Mouse (Mus musculus) MEL (cell line): ENCODE data around the gene E4f1. TPM values are rescaled to one million over a fixed set of nuclear protein-coding genes. Genes with fewer than 3 reads are reported as not detected.

Experiments
- DNase-seq: peaks from one replicate; pipeline ENCODE4 v3.0.0; 2011; ENCODE audit warnings: low read depth, low spot score
- H3K27ac ChIP-seq: 2 replicates; pipeline ENCODE4 v1.5.1; 2012; ENCODE audit warnings: low read depth, mild to moderate bottlenecking, control low read depth, low read length, moderate library complexity; ENCODE audit not compliant: control insufficient read depth
- H3K27me3 ChIP-seq, 2 experiments: fragments of 150-350 bp in 1 of 2; sonication (generic) in 1 of 2; 2 replicates each; pipeline ENCODE4 v1.6.1; 2012; ENCODE audit warnings: low read length in 2 of 2, mild to moderate bottlenecking in 2 of 2, improper control_type of control experiment in 1 of 2, moderate library complexity in 1 of 2; ENCODE audit not compliant: insufficient read depth in 2 of 2, control insufficient read depth in 1 of 2
- H3K36me3 ChIP-seq, 2 experiments: 2 replicates each; pipeline ENCODE4 v1.6.1; 2012 to 2014; ENCODE audit warnings: low read length in 2 of 2, improper control_type of control experiment in 1 of 2, inconsistent platforms in 1 of 2, mild to moderate bottlenecking in 1 of 2; ENCODE audit not compliant: insufficient read depth in 2 of 2, control insufficient read depth in 1 of 2
- H3K4me1 ChIP-seq, 2 experiments: fragments of 150-350 bp in 1 of 2; sonication (generic) in 1 of 2; 2 replicates each; pipeline ENCODE4 v1.6.1; 2012; ENCODE audit warnings: low read length in 2 of 2, improper control_type of control experiment in 1 of 2, mild to moderate bottlenecking in 1 of 2; ENCODE audit not compliant: insufficient read depth in 2 of 2, control insufficient read depth in 1 of 2
- H3K4me3 ChIP-seq, 2 experiments: fragments of 150-350 bp in 1 of 2; sonication (generic) in 1 of 2; 2 replicates each; pipeline ENCODE4 v1.5.1; 2012; ENCODE audit warnings: low read depth in 2 of 2, low read length in 2 of 2, mild to moderate bottlenecking in 2 of 2, moderate library complexity in 2 of 2, control low read depth in 1 of 2, improper control_type of control experiment in 1 of 2; ENCODE audit not compliant: control insufficient read depth in 1 of 2, insufficient read depth in 1 of 2
- H3K79me2 ChIP-seq: 2 replicates; pipeline ENCODE4 v1.6.1; 2012; ENCODE audit warnings: mild to moderate bottlenecking, low read length, moderate library complexity; ENCODE audit not compliant: control insufficient read depth, poor library complexity, insufficient read depth
- H3K9ac ChIP-seq: 2 replicates; pipeline ENCODE4 v1.6.1; 2012; ENCODE audit warnings: low read depth, mild to moderate bottlenecking, control low read depth, low read length, moderate library complexity; ENCODE audit not compliant: control insufficient read depth, poor library complexity, severe bottlenecking
- H3K9me3 ChIP-seq: fragments of 150-350 bp; sonication (generic); replicated peaks from 2 replicates; pipeline ENCODE4 v1.6.1; 2012; ENCODE audit warnings: mild to moderate bottlenecking, low read length, improper control_type of control experiment, moderate library complexity; ENCODE audit not compliant: insufficient read depth
- CHD1 ChIP-seq: IDR thresholded peaks from 2 replicates; pipeline ENCODE4 v1.6.1; 2012; ENCODE audit warnings: low read depth, mild to moderate bottlenecking, inconsistent platforms, low read length, improper control_type of control experiment
- CTCF ChIP-seq, 3 experiments: IDR thresholded peaks in 2 of 3; conservative IDR thresholded peaks in 1 of 3; 2 replicates each; pipeline ENCODE4 v1.5.1; 2011 to 2012; ENCODE audit warnings: low read length in 3 of 3, low read depth in 2 of 3, mild to moderate bottlenecking in 2 of 3, improper control_type of control experiment in 1 of 3, inconsistent platforms in 1 of 3, mixed read lengths in 1 of 3, moderate library complexity in 1 of 3; ENCODE audit not compliant: control insufficient read depth in 1 of 3, insufficient read depth in 1 of 3, poor library complexity in 1 of 3, severe bottlenecking in 1 of 3
- ELF1 ChIP-seq: IDR thresholded peaks from 2 replicates; pipeline ENCODE4 v1.6.1; 2014; ENCODE audit warnings: low read depth, mild to moderate bottlenecking, inconsistent platforms, low read length, improper control_type of control experiment, moderate library complexity
- HCFC1 ChIP-seq: IDR thresholded peaks from 2 replicates; pipeline ENCODE4 v1.6.1; 2012; ENCODE audit warnings: low read depth, mild to moderate bottlenecking, inconsistent platforms, low read length, improper control_type of control experiment, moderate library complexity
- KAT2A ChIP-seq: conservative IDR thresholded peaks from 2 replicates; pipeline ENCODE4 v1.6.1; 2012; ENCODE audit warnings: low read depth, low read length, improper control_type of control experiment, inconsistent platforms
- MEF2A ChIP-seq: IDR thresholded peaks from 2 replicates; pipeline ENCODE4 v1.6.1; 2014; ENCODE audit warnings: low read depth, mild to moderate bottlenecking, inconsistent platforms, low read length, improper control_type of control experiment; ENCODE audit not compliant: poor library complexity, insufficient replicate concordance, severe bottlenecking; ENCODE audit errors: extremely low read depth
- MXI1 ChIP-seq: IDR thresholded peaks from 2 replicates; pipeline ENCODE4 v1.6.1; 2011; ENCODE audit warnings: mild to moderate bottlenecking, low read depth, low read length, improper control_type of control experiment
- NRF1 ChIP-seq: IDR thresholded peaks from 2 replicates; pipeline ENCODE4 v1.6.1; 2014; ENCODE audit warnings: low read depth, mild to moderate bottlenecking, inconsistent platforms, low read length, improper control_type of control experiment, moderate library complexity; ENCODE audit not compliant: poor library complexity, insufficient read depth, severe bottlenecking
- POLR2AphosphoS5 ChIP-seq: IDR thresholded peaks from 2 replicates; pipeline ENCODE4 v1.6.1; 2012; ENCODE audit warnings: low read depth, borderline replicate concordance, mild to moderate bottlenecking, inconsistent platforms, low read length, moderate library complexity, mixed read lengths
- RAD21 ChIP-seq: IDR thresholded peaks from 2 replicates; pipeline ENCODE4 v1.6.1; 2011; ENCODE audit warnings: mild to moderate bottlenecking, low read depth, low read length, improper control_type of control experiment
- SIN3A ChIP-seq: IDR thresholded peaks from 2 replicates; pipeline ENCODE4 v1.6.1; 2012; ENCODE audit warnings: low read length, improper control_type of control experiment, inconsistent platforms
- TAL1 ChIP-seq: IDR thresholded peaks from 2 replicates; pipeline ENCODE4 v1.6.1; 2012; ENCODE audit warnings: mild to moderate bottlenecking, inconsistent platforms, low read length, moderate library complexity, mixed read lengths
- TBP ChIP-seq: IDR thresholded peaks from 2 replicates; pipeline ENCODE4 v1.8.0; 2011; ENCODE audit warnings: low read depth, low read length, improper control_type of control experiment
- TCF12 ChIP-seq: IDR thresholded peaks from 2 replicates; pipeline ENCODE4 v1.6.1; 2014; ENCODE audit warnings: low read depth, mild to moderate bottlenecking, inconsistent platforms, low read length, improper control_type of control experiment, moderate library complexity
- USF1 ChIP-seq: IDR thresholded peaks from 2 replicates; pipeline ENCODE4 v1.6.1; 2014; ENCODE audit warnings: low read depth, mild to moderate bottlenecking, inconsistent platforms, low read length, improper control_type of control experiment, moderate library complexity
- ZKSCAN1 ChIP-seq: IDR thresholded peaks from 2 replicates; pipeline ENCODE4 v1.6.1; 2012; ENCODE audit warnings: low read depth, mild to moderate bottlenecking, inconsistent platforms, low read length, improper control_type of control experiment, moderate library complexity
- ZMIZ1 ChIP-seq: IDR thresholded peaks from 2 replicates; pipeline ENCODE4 v1.6.1; 2012; ENCODE audit warnings: low read depth, mild to moderate bottlenecking, inconsistent platforms, low read length, improper control_type of control experiment, moderate library complexity
- polyA plus RNA-seq, 2 experiments: library from polyadenylated mRNA; stranded (reverse) in 1 of 2; unstranded in 1 of 2; fragments of >175 nt in 1 of 2; fragments of >200 nt in 1 of 2; gene quantifications; 2 replicates each; pipeline versions ENCODE4 v1.2.1 to v1.2.4; 2012; ENCODE audit warnings: low replicate concordance in 2 of 2, low read depth in 1 of 2; ENCODE audit not compliant: insufficient read length in 2 of 2, insufficient read depth in 1 of 2, missing spikeins in 1 of 2
- total RNA-seq: library from RNA; depleted of rRNA; stranded (reverse); fragments of 300-350 nt; gene quantifications from 2 replicates; pipeline ENCODE4 v1.2.3, GENCODE M21; 2012

E4f1 gene
- total and polyA plus RNA-seq, 3 experiments, result 24.3 to 37.1 TPM; not detected in 1

GRCm38 (mm10) chr17:24496026-24496425 lies 25.9 kb upstream of the E4f1 start:
- Histone ChIP-seq H3K27ac (no peak overlapping the region), H3K4me1 (no peaks in the 10 kb centered on the region), H3K27me3 (no peaks in the 10 kb centered on the region), H3K9me3 (no peaks in the 10 kb centered on the region), H3K9ac (no peak overlapping the region), H3K79me2 (no peaks in the 10 kb centered on the region), H3K4me3 (no peak overlapping the region), H3K36me3 (no peaks in the 10 kb centered on the region)
- no peak for DNase-seq
- no peak for TF ChIP-seq NRF1
- no peak for TF ChIP-seq MXI1
- no peak for TF ChIP-seq RAD21
- TF ChIP-seq SIN3A, result no peak
- no peak for TF ChIP-seq TAL1
- TF ChIP-seq TCF12, result no peak

- Histone ChIP-seq H3K4me1 (no peaks in the 10 kb centered on the region), H3K9ac (no peak overlapping the region), H3K4me3 (no peak overlapping the region), H3K36me3 (no peaks in the 10 kb centered on the region), H3K79me2 (no peaks in the 10 kb centered on the region), H3K27ac (no peak overlapping the region), H3K27me3 (0 out of 4 replicates have a peak, but pooled peaks cover 0 to 1% of the 10 kb centered on the region in 2 experiments), H3K9me3 (no peaks in the 10 kb centered on the region)
- TF ChIP-seq ZMIZ1 (no peak), TCF12 (no peak), USF1 (no peak), ELF1 (no peak), CTCF (IDR thresholded peaks at IDR 0.05 in 2 of 3, conservative IDR thresholded peaks at IDR 0.05 in 1 of 3; ENCODE audit: control insufficient read depth in 1 of 3, insufficient read depth in 1 of 3, low read depth in 2 of 3, low read length in 3 of 3, poor library complexity in 1 of 3, severe bottlenecking in 1 of 3) (no peak), MEF2A (no peak), TBP (no peak), SIN3A (no peak), POLR2AphosphoS5 (no peak), HCFC1 (no peak), KAT2A (no peak), ZKSCAN1 (no peak), CHD1 (no peak)
- DNase-seq, result no peak
These were observed 25.3 kb upstream of the E4f1 start for GRCm38 (mm10) chr17:24495443-24495842.
